Mouse (Mus musculus): ENCODE data around the gene Dhh. TPM values are rescaled to one million over a fixed set of nuclear protein-coding genes. Genes with fewer than 3 reads are reported as not detected.

Gene Dhh
- polyA plus RNA-seq, 1 experiment, result 2.6 TPM

DNA sequence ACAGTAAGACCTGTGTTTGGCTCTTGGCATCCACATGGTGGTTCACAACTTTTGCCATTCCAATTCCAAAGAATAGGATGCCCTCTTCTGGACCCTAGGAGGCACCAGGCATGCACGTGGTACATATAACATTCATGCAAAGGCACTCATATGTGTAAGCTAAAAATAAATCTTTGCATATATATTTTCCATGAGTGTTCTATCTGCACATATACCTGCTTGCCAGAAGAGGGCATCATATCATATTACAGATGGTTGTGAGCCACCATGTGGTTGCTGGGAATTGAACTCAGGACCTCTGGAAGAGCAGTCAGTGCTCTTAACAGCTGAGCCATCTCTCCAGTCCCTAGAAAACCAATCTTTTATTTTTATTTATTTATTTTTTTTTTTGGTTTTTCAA lies 3.2 kb upstream of the Dhh start:
- H3K27me3 ChIP-seq (ENCODE audit: control insufficient read depth, insufficient read depth, low read length), result peaks cover 21% of the 10 kb centered on the region
- no peaks in the 10 kb centered on the region for H3K4me1 ChIP-seq (replicated peaks; ENCODE audit: control insufficient read depth, insufficient read depth, low read length)
- TF ChIP-seq CTCF (IDR thresholded peaks at IDR 0.05; ENCODE audit: borderline replicate concordance, control insufficient read depth, extremely low read depth, insufficient read depth, low read length, poor library complexity) (no peak), POLR2A (IDR thresholded peaks at IDR 0.05; ENCODE audit: control insufficient read depth, extremely low read depth, insufficient read depth, low read length, poor library complexity) (no peak)
- H3K27ac ChIP-seq (ENCODE audit: control insufficient read depth, insufficient read depth, low read length), result no peak overlapping the region
- 47% methylated on average over 1 of the region's 1 CpGs for WGBS
- DNase-seq, result no peak
- peaks cover 14% of the 10 kb centered on the region for H3K36me3 ChIP-seq (ENCODE audit: control insufficient read depth, insufficient read depth, low read length)
- H3K4me3 ChIP-seq (ENCODE audit: control insufficient read depth, insufficient read depth, low read length), result no peak overlapping the region

DNA sequence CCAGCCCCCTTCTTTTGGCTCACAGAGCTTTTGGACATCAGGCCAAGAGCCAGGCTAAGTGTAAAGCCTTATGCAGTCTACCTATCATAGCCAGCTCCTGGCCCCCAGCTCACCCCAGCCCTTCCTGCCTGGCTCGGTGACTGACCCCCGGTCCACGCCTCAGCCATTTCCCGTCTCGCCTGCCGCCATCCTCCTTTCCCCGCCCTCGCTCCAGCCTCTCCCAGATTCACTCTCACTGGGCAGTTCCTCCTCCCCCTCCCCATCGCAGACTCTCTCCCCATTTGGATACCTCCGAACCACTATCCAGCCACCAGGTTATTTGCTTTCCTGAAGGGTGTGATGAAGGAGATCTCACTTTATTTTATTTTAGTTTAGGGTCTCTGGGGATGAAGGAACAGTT lies 845 bp downstream of the Dhh start:
- 24% methylated on average over 10 of the region's 10 CpGs for WGBS
- no peaks in the 10 kb centered on the region for H3K36me3 ChIP-seq (ENCODE audit: control insufficient read depth, insufficient read depth, low read length)
- peaks cover 50% of the 10 kb centered on the region for H3K27me3 ChIP-seq (ENCODE audit: control insufficient read depth, insufficient read depth, low read length)
- peaks cover 16% of the 10 kb centered on the region for H3K4me1 ChIP-seq (replicated peaks; ENCODE audit: control insufficient read depth, insufficient read depth, low read length)
- DNase-seq, result no peak
- H3K27ac ChIP-seq (ENCODE audit: control insufficient read depth, insufficient read depth, low read length), result no peak overlapping the region
- TF ChIP-seq CTCF (IDR thresholded peaks at IDR 0.05; ENCODE audit: borderline replicate concordance, control insufficient read depth, extremely low read depth, insufficient read depth, low read length, poor library complexity) (no peak), POLR2A (IDR thresholded peaks at IDR 0.05; ENCODE audit: control insufficient read depth, extremely low read depth, insufficient read depth, low read length, poor library complexity) (no peak)
- no peak overlapping the region for H3K4me3 ChIP-seq (ENCODE audit: control insufficient read depth, insufficient read depth, low read length)

GRCm38 (mm10) chr15:98895635-98896589 lies 2.4 kb downstream of the Dhh start:
- Histone ChIP-seq H3K36me3 (ENCODE audit: control insufficient read depth, insufficient read depth, low read length) (no peaks in the 10 kb centered on the region), H3K4me3 (ENCODE audit: control insufficient read depth, insufficient read depth, low read length) (no peak overlapping the region), H3K27me3 (ENCODE audit: control insufficient read depth, insufficient read depth, low read length) (peaks cover 50% of the 10 kb centered on the region), H3K4me1 (replicated peaks; ENCODE audit: control insufficient read depth, insufficient read depth, low read length) (peaks cover 18% of the 10 kb centered on the region), H3K27ac (ENCODE audit: control insufficient read depth, insufficient read depth, low read length) (no peak overlapping the region)
- TF ChIP-seq POLR2A (IDR thresholded peaks at IDR 0.05; ENCODE audit: control insufficient read depth, extremely low read depth, insufficient read depth, low read length, poor library complexity) (no peak), CTCF (IDR thresholded peaks at IDR 0.05; ENCODE audit: borderline replicate concordance, control insufficient read depth, extremely low read depth, insufficient read depth, low read length, poor library complexity) (no peak)
- DNase-seq, result no peak
- WGBS, result 13% methylated on average over 41 of the region's 41 CpGs

DNA sequence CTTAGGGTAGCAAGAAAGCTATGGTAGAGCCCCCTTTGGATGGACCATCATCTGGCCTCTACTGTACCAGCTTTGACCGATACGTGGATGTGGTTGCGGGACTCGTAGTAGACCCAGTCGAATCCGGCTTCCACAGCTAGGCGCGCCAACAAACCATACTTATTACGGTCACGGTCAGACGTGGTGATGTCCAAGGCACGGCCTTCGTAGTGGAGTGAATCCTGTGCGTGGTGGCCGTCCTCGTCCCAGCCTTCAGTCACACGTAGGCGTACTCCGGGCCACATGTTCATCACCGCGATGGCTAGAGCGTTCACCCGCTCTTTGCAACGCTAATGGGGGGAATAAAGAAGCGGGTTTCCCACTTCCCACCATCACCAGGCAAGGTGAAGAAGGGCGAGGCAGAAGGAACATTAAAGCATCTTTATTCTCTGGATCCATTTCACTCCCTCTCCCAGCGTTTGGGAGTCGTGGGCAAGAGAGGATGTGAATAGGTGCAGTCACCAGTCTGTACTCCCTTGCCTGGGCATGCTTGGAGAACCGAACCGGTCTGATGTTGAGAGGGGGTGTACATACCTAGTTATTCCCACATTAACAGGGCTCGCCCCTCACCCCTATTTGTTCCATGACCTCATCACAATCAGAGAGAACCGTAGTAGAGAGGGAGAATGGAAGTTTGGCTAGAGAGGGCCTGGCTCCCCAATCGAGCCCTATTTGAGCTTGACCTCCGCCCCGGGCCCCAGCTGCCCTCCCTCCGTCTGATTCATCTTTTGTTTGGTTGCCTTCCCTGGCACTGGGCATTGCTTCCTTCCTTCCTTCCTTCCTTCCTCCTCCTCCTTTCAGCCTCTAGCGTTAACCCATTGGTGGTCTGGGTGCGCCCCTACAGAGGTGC lies 3.4 kb downstream of the Dhh start:
- WGBS, result 10% methylated on average over 38 of the region's 38 CpGs
- DNase-seq, result no peak
- H3K36me3 ChIP-seq (ENCODE audit: control insufficient read depth, insufficient read depth, low read length), result no peaks in the 10 kb centered on the region
- no peak overlapping the region for H3K27ac ChIP-seq (ENCODE audit: control insufficient read depth, insufficient read depth, low read length)
- H3K27me3 ChIP-seq (ENCODE audit: control insufficient read depth, insufficient read depth, low read length), result peaks cover 50% of the 10 kb centered on the region
- peaks cover 18% of the 10 kb centered on the region for H3K4me1 ChIP-seq (replicated peaks; ENCODE audit: control insufficient read depth, insufficient read depth, low read length)
- H3K4me3 ChIP-seq (ENCODE audit: control insufficient read depth, insufficient read depth, low read length), result no peak overlapping the region
- TF ChIP-seq POLR2A (IDR thresholded peaks at IDR 0.05; ENCODE audit: control insufficient read depth, extremely low read depth, insufficient read depth, low read length, poor library complexity), result no peak
- TF ChIP-seq CTCF (IDR thresholded peaks at IDR 0.05; ENCODE audit: borderline replicate concordance, control insufficient read depth, extremely low read depth, insufficient read depth, low read length, poor library complexity), result no peak

- H3K4me1 ChIP-seq (replicated peaks; ENCODE audit: control insufficient read depth, insufficient read depth, low read length), result peaks cover 18% of the 10 kb centered on the region
Measured at GRCm38 (mm10) chr15:98893940-98894745, 4.2 kb downstream of the Dhh start, which contains the start of gene Rhebl1. Gene Rhebl1, minus strand, starts transcription at chr15:98894540.

More at GRCm38 (mm10) chr15:98893940-98894745, 4.2 kb downstream of the Dhh start, which contains the start of gene Rhebl1:
- WGBS, result 1% methylated on average over 77 of the region's 77 CpGs
- TF ChIP-seq CTCF (IDR thresholded peaks at IDR 0.05; ENCODE audit: borderline replicate concordance, control insufficient read depth, extremely low read depth, insufficient read depth, low read length, poor library complexity) (no peak), POLR2A (IDR thresholded peaks at IDR 0.05; ENCODE audit: control insufficient read depth, extremely low read depth, insufficient read depth, low read length, poor library complexity) (no peak)
- H3K27me3 ChIP-seq (ENCODE audit: control insufficient read depth, insufficient read depth, low read length), result peaks cover 50% of the 10 kb centered on the region
- peak within 1 kb of the TSS; percentile 41 for H3K4me3 ChIP-seq (ENCODE audit: control insufficient read depth, insufficient read depth, low read length)
- H3K36me3 ChIP-seq (ENCODE audit: control insufficient read depth, insufficient read depth, low read length), result no peaks in the 10 kb centered on the region
- DNase-seq, result no peak
- no peak within 1 kb of the TSS for H3K27ac ChIP-seq (ENCODE audit: control insufficient read depth, insufficient read depth, low read length)

Data from thymus, adult 2 months (tissue).